Mouse (Mus musculus): ENCODE measurements around the gene Dhrs2.

DNA sequence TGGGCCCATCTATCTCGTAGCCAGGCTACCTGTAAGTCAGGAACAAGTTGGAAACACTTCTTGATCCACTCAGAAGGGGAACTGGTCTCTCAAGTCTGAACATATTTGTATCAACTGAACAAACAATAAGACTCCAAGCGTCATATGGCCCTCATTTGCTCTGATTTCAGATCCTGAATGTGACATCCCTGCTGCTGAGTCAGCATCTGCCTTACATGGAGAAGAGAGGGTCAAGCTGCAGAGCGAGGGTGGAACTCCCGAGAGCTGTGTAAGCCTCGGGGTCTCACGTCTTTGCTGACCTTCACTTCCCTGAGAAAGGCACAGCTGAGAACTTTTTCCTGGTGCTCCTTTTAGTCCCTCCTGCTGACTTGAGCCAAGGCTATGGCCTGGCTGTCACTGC, 47.6 kb upstream of the Dhrs2 start:
- no peak for TF ChIP-seq EP300 (IDR thresholded peaks at IDR 0.05)
- no peak for TF ChIP-seq CTCF (IDR thresholded peaks at IDR 0.05)
